Mouse (Mus musculus) skeletal muscle tissue, adult 2 months (tissue): ENCODE results near the gene Sap30.
"Not testable (repeated sequence)": the region's sequence is repeated elsewhere in the genome, so short reads cannot be mapped to it uniquely, and the experiment has no call there.

ENCODE experiments used
- DNase-seq: peaks from one replicate; pipeline ENCODE4 v3.0.0-alpha.2; 2012; ENCODE audit warnings: low read depth, low spot score

Gene Sap30

GRCm38 (mm10) chr8:57498494-57498846 is 10.8 kb upstream of the Sap30 start:
- no peak for DNase-seq

DNA sequence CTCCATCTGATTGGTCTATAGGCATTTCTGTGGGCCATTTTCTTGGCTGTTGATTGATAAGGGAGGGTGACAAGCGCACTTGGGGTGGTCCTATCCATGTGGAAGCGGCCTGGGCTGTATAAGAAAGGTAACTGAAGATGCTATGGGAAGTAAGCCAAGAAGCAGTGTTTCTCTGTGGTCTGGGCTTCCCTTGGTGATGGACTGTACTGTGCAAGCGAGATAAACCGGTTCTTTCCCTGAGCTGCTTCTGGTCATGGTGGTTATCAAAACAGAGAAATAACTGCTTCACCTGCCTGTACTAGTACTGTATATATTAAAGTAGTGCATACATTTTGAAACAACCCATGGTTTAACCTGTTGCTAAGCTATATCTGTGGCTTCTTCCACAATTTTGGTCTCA is 4.2 kb upstream of the Sap30 start:
- DNase-seq, result no peak

DNA sequence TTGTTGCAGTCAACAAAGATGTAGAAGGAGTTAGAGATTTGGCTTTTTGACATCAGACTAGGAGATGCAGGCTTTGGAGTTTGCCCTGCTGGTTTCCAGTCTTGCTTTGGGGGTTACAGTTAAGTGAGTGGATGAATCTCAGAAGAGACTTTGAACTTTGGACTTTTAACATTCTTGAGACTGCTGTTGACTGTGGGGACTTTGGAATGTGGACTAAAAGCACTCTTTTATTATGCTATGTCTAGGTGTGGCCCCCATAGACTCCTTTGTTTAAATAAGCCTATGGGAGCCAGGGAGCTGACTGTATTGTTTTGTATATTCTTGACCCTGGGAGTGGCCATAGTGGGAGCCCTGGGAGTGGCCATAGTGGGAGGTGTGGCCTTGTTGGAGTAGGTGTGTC is 2.2 kb upstream of the Sap30 start:
- DNase-seq, result no peak

GRCm38 (mm10) chr8:57489366-57489765 is 1.7 kb upstream of the Sap30 start:
- no peak for DNase-seq

DNA sequence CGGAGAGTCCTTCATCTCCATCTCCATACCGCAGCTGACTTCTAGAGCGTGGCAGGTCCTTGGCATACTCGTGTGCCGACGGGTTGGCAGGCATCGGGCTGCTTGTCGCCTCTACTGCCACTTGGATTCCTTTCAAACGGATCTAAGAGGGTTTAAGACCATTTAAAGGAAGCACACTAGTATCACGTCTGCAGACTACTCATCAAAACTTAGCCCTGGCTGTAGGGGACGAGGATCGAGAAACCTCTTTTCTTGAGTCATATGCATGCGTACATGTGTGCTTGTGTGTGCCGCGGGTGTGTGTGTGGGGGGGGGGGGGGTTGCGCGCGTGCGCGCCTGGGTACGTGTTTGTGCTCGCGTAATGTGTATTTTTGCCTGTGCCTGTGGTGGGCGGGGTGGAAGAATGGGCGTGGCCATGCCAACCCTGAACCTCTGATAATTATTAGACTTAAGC is 679 bp upstream of the Sap30 start:
- peak; percentile 56 for DNase-seq

GRCm38 (mm10) chr8:57486491-57487440 is 894 bp downstream of the Sap30 start:
- DNase-seq, result no peak

GRCm38 (mm10) chr8:57480606-57481005 is 7.1 kb downstream of the Sap30 start:
- DNase-seq, result no peak

DNA sequence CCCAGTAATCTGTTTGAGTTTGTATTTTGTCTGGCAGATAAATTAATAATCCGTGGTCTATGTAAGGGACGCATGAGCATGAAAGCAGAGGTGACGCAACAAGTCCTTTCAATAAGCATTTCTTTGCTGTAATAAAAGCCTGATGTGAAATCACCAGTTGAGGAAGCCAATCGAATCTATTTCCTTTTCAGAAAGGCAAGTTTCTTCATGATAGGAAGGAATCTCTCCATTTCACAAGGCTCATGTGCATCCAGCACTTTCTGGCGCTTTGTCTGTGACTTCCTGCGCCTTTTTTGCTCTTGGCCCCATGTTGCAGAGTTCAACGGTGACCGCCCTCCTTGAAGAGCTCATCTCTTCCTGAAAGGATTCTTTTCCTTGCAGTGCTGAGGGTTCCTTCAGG is 8.0 kb downstream of the Sap30 start:
- no peak for DNase-seq

DNA sequence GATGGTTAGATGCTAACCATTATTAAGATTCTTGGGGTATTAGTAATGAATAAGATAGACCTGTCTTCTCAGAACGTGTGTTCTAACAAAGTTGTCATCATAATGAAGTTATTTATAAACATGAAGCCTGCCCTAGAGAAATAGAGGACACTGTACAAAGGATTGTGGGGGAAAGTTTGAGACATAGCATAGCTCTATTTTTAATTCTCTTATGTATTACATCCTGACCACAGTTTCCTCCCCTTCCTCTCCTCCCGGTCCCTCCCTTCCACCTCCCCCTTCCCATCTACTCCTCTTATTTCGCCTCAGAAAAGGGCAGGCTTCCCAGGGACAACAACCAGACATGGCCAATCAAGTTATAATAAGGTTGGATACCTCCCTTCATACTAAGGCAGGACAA is 9.3 kb downstream of the Sap30 start:
- DNase-seq, result no peak

- no peak for DNase-seq
These were observed 13.9 kb downstream of the Sap30 start for GRCm38 (mm10) chr8:57473751-57474150.

DNA sequence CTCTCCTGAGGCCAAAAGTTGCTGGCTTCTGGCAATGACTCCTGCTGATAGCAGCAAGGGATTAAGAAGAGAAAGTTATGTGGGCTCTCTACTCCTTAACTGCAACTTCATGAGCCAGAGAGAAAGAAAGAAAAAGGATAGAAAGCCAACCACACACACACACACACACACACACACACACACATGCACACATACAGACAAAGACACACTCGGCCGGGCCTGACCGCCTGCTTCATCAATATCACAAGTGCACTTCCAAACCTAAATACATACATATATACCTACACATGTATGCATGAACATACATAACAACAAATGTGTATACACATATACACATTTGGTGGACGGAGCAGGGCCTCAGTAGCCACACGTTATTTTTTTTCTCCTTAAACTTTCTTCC is 16.8 kb downstream of the Sap30 start:
- no peak for DNase-seq

- DNase-seq, result peak; percentile 95
These were observed 19.0 kb downstream of the Sap30 start for GRCm38 (mm10) chr8:57468624-57469023.

DNA sequence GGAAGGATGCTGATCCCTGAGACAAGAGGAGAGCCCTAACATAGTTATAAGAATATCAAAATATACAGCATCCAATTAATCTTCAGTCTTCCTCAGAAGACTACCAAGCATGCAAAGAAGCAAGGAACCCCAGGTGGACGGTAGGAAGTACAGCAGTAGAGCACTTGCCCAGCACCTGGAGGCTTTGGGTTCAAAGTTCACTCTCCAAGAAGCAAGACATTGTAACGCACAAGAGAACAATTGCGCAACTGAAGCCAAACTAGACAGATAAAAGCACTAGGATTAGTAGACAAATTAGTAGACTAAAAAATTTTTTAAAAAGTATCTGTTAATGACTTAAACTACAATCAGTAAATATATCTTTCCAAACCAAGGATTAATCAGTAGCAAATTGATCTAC is 23.9 kb downstream of the Sap30 start:
- no peak for DNase-seq

- no peak for DNase-seq
These were observed 24.8 kb downstream of the Sap30 start for GRCm38 (mm10) chr8:57462839-57463238.

DNA sequence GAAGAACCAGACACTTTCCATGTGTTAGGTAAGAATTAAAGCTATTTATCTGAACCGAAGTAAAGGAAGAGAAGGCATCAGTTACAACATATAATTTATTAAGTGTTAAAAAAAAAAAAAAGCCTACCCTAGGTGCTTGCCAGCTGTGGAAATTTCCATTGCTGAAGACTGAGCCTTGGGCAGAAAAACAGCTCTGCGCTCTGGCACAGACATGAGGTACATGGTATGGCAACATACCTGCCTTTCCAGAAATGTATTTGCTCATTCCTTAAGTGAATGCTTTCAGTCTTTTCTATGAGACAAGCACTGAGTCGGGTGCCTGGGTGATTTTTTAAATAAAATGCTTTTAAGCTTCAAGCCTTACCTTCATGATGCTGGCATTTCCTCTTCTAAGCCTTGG is 29.7 kb downstream of the Sap30 start:
- no peak for DNase-seq

- no peak for DNase-seq
These were observed 30.5 kb downstream of the Sap30 start for GRCm38 (mm10) chr8:57457152-57457551.

DNA sequence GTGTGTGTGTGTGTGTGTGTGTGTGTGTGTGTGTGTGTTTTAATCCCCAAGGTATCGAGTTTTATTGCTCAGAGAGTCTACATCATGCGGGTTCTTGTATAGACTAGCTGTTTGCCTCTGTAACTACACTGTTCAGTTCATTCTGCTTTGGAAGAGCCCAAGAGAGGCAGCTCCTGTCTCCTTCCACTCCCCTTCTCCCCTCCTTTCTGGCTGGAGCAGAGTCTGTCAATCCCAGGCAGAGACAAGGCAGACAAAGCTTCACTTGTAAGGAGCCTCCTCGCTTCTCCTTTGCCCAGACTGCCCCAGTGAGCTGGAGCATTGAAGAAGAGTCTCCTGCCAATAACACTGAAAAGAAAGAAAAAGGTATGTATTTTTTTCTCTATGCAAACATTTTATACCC is 31.9 kb downstream of the Sap30 start, which contains the start of gene Scrg1:
Gene Scrg1, plus strand, starts transcription at position 159 of the 400 bp plus-strand sequence.
- DNase-seq, result no peak

DNA sequence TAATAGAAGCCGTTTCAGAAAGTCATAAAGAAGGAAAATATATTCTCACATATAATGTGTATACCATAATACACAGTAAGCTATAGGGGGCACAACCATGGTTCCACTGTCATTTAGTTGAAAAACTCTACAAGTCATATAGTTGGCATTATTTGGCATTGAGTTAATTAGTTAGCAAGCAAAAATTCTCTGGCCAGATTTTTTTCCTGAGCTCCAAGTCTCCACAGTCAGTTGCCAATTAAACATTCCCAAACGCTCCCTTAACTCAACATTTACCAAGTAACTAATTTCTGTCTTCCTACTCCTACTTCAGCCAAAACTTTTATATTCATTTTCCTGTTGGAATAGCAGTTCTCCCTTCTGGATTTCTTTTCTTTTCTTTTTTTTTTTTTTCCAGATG is 34.3 kb downstream of the Sap30 start:
- no peak for DNase-seq

- no peak for DNase-seq
These were observed 35.8 kb downstream of the Sap30 start for GRCm38 (mm10) chr8:57451896-57452295.

DNA sequence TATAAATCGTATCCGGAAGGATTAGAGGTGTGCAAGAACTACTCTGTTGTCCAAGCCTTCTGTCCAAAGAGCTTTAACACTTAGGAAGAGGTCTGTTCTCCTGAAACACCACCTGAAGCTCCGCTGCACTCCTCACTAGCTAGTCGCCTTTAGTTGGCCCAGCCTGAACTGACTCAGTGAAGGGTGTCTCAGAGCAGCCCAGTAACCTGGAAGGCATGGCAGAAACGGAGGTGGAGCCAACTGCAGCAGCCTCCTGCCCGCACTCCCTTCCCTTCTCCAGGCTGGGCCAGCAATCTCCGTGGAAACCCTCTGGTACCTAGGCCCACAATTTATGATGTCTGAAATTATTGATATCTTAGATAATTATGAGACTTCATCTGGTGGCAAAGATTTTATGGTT is 36.9 kb downstream of the Sap30 start:
- no peak for DNase-seq

GRCm38 (mm10) chr8:57445901-57446300 is 41.8 kb downstream of the Sap30 start:
- not testable (repeated sequence) for DNase-seq

DNA sequence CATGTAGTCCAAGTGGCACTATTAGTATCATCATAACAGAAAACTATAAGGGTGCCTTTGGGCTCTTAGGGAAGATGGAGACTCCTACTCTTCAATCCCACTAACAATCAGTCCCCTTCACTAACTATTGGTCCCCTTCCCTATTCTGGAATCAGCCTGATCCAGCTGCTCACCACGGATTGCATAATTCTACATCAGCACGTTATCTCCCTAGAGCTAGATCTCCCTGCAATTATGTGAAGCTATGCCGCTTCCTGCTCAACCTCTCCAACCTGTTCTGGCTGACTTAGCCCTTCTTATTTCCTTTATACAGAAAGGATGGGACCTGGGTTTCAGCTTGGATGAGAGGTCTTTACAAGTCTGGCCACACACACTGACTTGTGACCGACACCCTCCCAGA is 44.4 kb downstream of the Sap30 start:
- DNase-seq, result no peak

DNA sequence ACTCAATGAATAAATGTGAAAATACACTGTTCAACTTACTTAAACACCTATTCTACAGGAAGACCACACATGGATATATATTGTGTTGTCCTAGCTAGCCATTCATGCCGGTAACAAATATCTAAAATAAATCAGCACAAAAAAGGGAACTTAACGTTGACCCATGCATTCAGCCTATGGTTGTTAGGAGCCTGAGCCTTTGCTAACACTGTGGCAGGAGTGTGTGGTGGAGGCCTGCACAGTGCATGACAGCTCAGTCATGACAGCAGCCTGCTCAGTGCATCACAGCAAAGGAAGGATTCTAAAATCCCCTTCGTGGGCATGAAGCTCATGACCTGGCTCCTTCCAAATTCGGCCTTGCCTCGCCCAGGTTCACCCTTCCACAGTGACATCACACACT is 46.1 kb downstream of the Sap30 start:
- no peak for DNase-seq
